34 mouse cellular contexts compared by ENCODE assay signal in the genomic region with DNA sequence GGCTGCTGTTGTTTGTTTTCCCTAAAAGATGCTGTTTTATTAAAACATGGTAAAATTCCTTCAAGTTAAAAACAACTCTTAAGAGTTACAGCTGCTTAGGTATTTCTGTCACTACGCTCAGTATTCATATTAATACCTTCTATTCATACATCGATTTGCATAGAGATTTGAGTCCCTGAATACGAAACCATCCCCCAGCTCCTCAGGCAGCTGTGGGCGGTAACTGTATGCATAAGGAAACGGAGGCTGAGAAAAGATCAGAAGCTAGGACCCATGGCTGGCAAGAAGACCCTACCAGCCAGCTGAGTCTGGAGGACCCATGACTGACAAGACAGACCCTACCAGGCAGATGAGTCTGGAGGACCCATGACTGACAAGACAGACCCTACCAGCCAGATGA.
"Had no signal": no experiment of that assay in that cellular context is flagged by ENCODE, and none has a peak within 500 bp of the region (broad histone marks: within the 10 kb centered on the region; RNA-seq: fewer than 3 reads in every experiment).

No protein-coding gene starts in this region.

- ATAC-seq: hindbrain, embryonic 16.5 days; hindbrain, postnatal 0 days; inflammation-experienced regulatory T-cells, adult 6 months; intestine, embryonic 15.5 days; intestine, embryonic 16.5 days; intestine, postnatal 0 days had no signal

- H3K36me3 ChIP-seq: heart, embryonic 10.5 days; heart, embryonic 12.5 days; heart, embryonic 13.5 days; heart, embryonic 15.5 days; hindbrain, embryonic 10.5 days; hindbrain, embryonic 12.5 days; hindbrain, embryonic 13.5 days; hindbrain, embryonic 15.5 days; intestine, embryonic 15.5 days; kidney, embryonic 15.5 days had no signal

- H3K4me3 ChIP-seq: heart, embryonic 10.5 days; heart, embryonic 12.5 days; heart, embryonic 13.5 days; heart, embryonic 15.5 days; hindbrain, embryonic 10.5 days; hindbrain, embryonic 12.5 days; hindbrain, embryonic 13.5 days; hindbrain, embryonic 15.5 days; intestine, embryonic 15.5 days; kidney, embryonic 15.5 days; layer of hippocampus, adult 2 months had no signal

- H3K9me3 ChIP-seq: heart, embryonic 10.5 days; heart, embryonic 12.5 days; heart, embryonic 13.5 days; heart, embryonic 15.5 days; hindbrain, embryonic 10.5 days; hindbrain, embryonic 12.5 days; hindbrain, embryonic 13.5 days; hindbrain, embryonic 15.5 days; intestine, embryonic 15.5 days; kidney, embryonic 15.5 days had no signal

- DNase-seq: heart, postnatal 10 days; heart, postnatal 14 days; heart, postnatal 36 days; kidney, adult 11 months; kidney, adult 18-20 months; kidney, adult 2 months; kidney, adult 8-10 months; kidney, adult 9 months; kidney, postnatal 10 days; kidney, postnatal 14 days; kidney, postnatal 25 days; kidney, postnatal 36 days; kidney, postnatal 4 days; layer of hippocampus, adult 9-11 months; layer of hippocampus, postnatal 36 days had no signal

- H3K27ac ChIP-seq: heart, embryonic 10.5 days; heart, embryonic 13.5 days; heart, embryonic 15.5 days; hindbrain, embryonic 10.5 days; hindbrain, embryonic 12.5 days; hindbrain, embryonic 13.5 days; hindbrain, embryonic 14.5 days; hindbrain, embryonic 15.5 days; hindbrain, postnatal 0 days; intestine, embryonic 15.5 days; kidney, embryonic 15.5 days; kidney, postnatal 0 days; layer of hippocampus, adult 2 months had no signal

- H3K4me2 ChIP-seq: heart, embryonic 11.5 days; heart, embryonic 12.5 days; heart, embryonic 13.5 days; heart, embryonic 15.5 days; hindbrain, embryonic 12.5 days; hindbrain, embryonic 13.5 days; hindbrain, embryonic 14.5 days; hindbrain, embryonic 15.5 days; intestine, embryonic 15.5 days; kidney, embryonic 15.5 days had no signal

- H3K27me3 ChIP-seq: heart, embryonic 12.5 days; heart, embryonic 13.5 days; heart, embryonic 15.5 days; hindbrain, embryonic 15.5 days; intestine, embryonic 15.5 days; kidney, embryonic 15.5 days had no signal

- H3K9ac ChIP-seq: heart, embryonic 12.5 days; heart, embryonic 13.5 days; heart, embryonic 15.5 days; hindbrain, embryonic 12.5 days; hindbrain, embryonic 13.5 days; hindbrain, embryonic 14.5 days; hindbrain, embryonic 15.5 days; intestine, embryonic 15.5 days; kidney, embryonic 15.5 days had no signal
